Mouse (Mus musculus): Measurements from ENCODE around the gene Skil. TPM values are rescaled to one million over a fixed set of nuclear protein-coding genes. Genes with fewer than 3 reads are reported as not detected.

The Skil gene
- total and polyA plus RNA-seq, 3 experiments: 11.1 to 18.9 (median 11.2) TPM

DNA sequence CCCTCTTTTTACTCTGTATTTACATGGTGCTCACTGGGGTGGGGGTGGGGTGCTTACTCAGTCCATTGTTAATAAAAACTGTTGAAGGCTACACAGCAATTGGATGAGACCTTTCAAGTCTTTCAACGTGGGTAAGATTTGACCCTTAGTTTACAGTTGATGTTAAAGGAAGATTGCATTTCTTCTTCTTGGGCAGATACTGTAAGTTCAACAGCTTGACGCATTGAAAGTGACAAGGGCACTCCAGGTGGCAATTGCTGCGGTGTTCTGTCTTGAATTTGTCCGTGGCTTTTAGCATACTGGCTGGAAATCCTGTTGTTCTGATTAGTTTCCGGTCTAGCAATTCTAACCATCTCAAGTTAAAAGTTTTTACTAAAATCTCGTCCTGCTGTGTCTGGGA is 66.5 kb downstream of the Skil start:
- no peak overlapping the region for H3K9ac ChIP-seq (ENCODE audit: insufficient read depth, low read depth)
- dilution Hi-C loops (cut with MboI; ENCODE audit: extremely low pct_ligation_motif_present, extremely low pct_unique_long_range_greater_than_20kb, low sequenced_read_pairs): no loop called here
- no peak for DNase-seq (ENCODE audit: extremely low read depth)
- H3K27ac ChIP-seq (ENCODE audit: insufficient read depth, low read depth): no peak overlapping the region
- no peaks in the 10 kb centered on the region for H3K9me3 ChIP-seq (replicated peaks; ENCODE audit: low read length)
- H3K27me3 ChIP-seq (replicated peaks): no peaks in the 10 kb centered on the region
- peaks cover 0 to 3% of the 10 kb centered on the region in 2 experiments; a peak in 2 of 4 replicates for H3K4me1 ChIP-seq (ENCODE audit: control insufficient read depth in 1 of 2, insufficient read depth in 2 of 2)
- H3K36me3 ChIP-seq (replicated peaks in 1 of 2; ENCODE audit: control insufficient read depth in 1 of 2, insufficient read depth in 1 of 2, low read length in 1 of 2): no peaks in the 10 kb centered on the region
- H3K4me3 ChIP-seq (replicated peaks in 1 of 3; ENCODE audit: low read depth in 2 of 3, low read length in 2 of 3, poor library complexity in 1 of 3): no peak overlapping the region
- no peak overlapping the region for H3K4me2 ChIP-seq (ENCODE audit: insufficient read depth, low read depth, poor library complexity, severe bottlenecking)
- H3K79me2 ChIP-seq (replicated peaks; ENCODE audit: control insufficient read depth, extremely low read depth, insufficient read depth, poor library complexity, severe bottlenecking): no peaks in the 10 kb centered on the region
- in situ Hi-C loops (cut with MboI; ENCODE audit: low pct_ligation_motif_present, low pct_unique_long_range_greater_than_20kb, low sequenced_read_pairs): loop anchor here (25.0 kb wide), 1 partner anchor 276 kb away; no protein-coding TSS in a partner anchor
- TF ChIP-seq NELFE (IDR thresholded peaks at IDR 0.05; ENCODE audit: low read depth, low read length) (no peak), MAFK (IDR thresholded peaks at IDR 0.05; ENCODE audit: insufficient replicate concordance, low read length) (no peak), BHLHE40 (IDR thresholded peaks at IDR 0.05; ENCODE audit: low read depth, low read length) (no peak), SIN3A (IDR thresholded peaks at IDR 0.05; ENCODE audit: low read length) (no peak), TBP (conservative IDR thresholded peaks at IDR 0.05; ENCODE audit: low read depth, low read length) (no peak), IRF4 (IDR thresholded peaks at IDR 0.05; ENCODE audit: low read depth, low read length) (no peak)

DNA sequence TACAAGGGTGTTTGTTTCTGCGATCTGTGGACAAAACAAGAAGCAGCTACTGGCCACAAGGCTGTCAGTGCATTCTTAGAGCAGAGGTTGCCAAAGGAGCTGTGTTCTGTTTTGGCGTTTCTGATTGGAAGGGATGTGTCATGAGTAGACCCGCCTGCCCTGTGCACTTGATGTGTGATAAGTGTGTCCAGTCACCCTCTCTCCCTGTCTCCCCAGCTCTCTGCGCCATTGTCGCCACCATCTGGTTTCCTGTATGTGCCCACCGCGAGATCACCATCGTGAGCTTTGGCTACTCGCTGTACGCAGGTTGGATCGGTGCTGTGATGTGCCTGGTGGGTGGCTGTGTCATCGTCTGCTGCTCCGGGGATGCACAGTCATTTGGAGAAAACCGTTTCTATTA is 68.0 kb downstream of the Skil start:
- TF ChIP-seq KAT2A (IDR thresholded peaks at IDR 0.05; ENCODE audit: insufficient replicate concordance, low read length) (no peak), USF2 (conservative IDR thresholded peaks at IDR 0.05; ENCODE audit: low read depth, low read length) (no peak), ZNF384 (IDR thresholded peaks at IDR 0.05; ENCODE audit: low read depth, low read length) (no peak), PAX5 (IDR thresholded peaks at IDR 0.05; ENCODE audit: low read length) (no peak), JUND (conservative IDR thresholded peaks at IDR 0.05; ENCODE audit: low read depth, low read length) (no peak), CHD1 (IDR thresholded peaks at IDR 0.05; ENCODE audit: low read depth, low read length) (no peak), CTCF (conservative IDR thresholded peaks at IDR 0.05 in 1 of 2, IDR thresholded peaks at IDR 0.05 in 1 of 2; ENCODE audit: low read depth in 2 of 2, low read length in 2 of 2) (no peak), JUN (IDR thresholded peaks at IDR 0.05; ENCODE audit: insufficient read depth, low read depth, low read length) (no peak), MAX (IDR thresholded peaks at IDR 0.05; ENCODE audit: low read length) (no peak), SIN3A (IDR thresholded peaks at IDR 0.05; ENCODE audit: low read length) (no peak), ZC3H11A (IDR thresholded peaks at IDR 0.05; ENCODE audit: low read depth, low read length) (no peak), GABPA (IDR thresholded peaks at IDR 0.05; ENCODE audit: insufficient replicate concordance, low read depth, low read length) (no peak), TBP (conservative IDR thresholded peaks at IDR 0.05; ENCODE audit: low read depth, low read length) (no peak), MAZ (IDR thresholded peaks at IDR 0.05; ENCODE audit: low read depth, low read length) (no peak), IRF4 (IDR thresholded peaks at IDR 0.05; ENCODE audit: low read depth, low read length) (no peak), E2F4 (IDR thresholded peaks at IDR 0.05; ENCODE audit: insufficient replicate concordance, low read depth, low read length) (no peak)
- H3K9ac ChIP-seq (ENCODE audit: insufficient read depth, low read depth): no peak overlapping the region
- no peak for DNase-seq (ENCODE audit: extremely low read depth)
- H3K9me3 ChIP-seq (replicated peaks; ENCODE audit: low read length): no peaks in the 10 kb centered on the region
- H3K4me1 ChIP-seq (ENCODE audit: control insufficient read depth in 1 of 2, insufficient read depth in 2 of 2): peaks cover 0 to 3% of the 10 kb centered on the region in 2 experiments; a peak in 2 of 4 replicates
- no peak overlapping the region for H3K4me3 ChIP-seq (replicated peaks in 1 of 3; ENCODE audit: low read depth in 2 of 3, low read length in 2 of 3, poor library complexity in 1 of 3)
- dilution Hi-C loops (cut with MboI; ENCODE audit: extremely low pct_ligation_motif_present, extremely low pct_unique_long_range_greater_than_20kb, low sequenced_read_pairs): no loop called here
- no peak overlapping the region for H3K27ac ChIP-seq (ENCODE audit: insufficient read depth, low read depth)
- no peak overlapping the region for H3K4me2 ChIP-seq (ENCODE audit: insufficient read depth, low read depth, poor library complexity, severe bottlenecking)
- in situ Hi-C loops (cut with MboI; ENCODE audit: low pct_ligation_motif_present, low pct_unique_long_range_greater_than_20kb, low sequenced_read_pairs): loop anchor here (25.0 kb wide), 1 partner anchor 274 kb away; no protein-coding TSS in a partner anchor
- no peaks in the 10 kb centered on the region for H3K27me3 ChIP-seq (replicated peaks)
- no peaks in the 10 kb centered on the region for H3K36me3 ChIP-seq (replicated peaks in 1 of 2; ENCODE audit: control insufficient read depth in 1 of 2, insufficient read depth in 1 of 2, low read length in 1 of 2)
- H3K79me2 ChIP-seq (replicated peaks; ENCODE audit: control insufficient read depth, extremely low read depth, insufficient read depth, poor library complexity, severe bottlenecking): no peaks in the 10 kb centered on the region
